Mouse (Mus musculus): Measurements from ENCODE around the gene Hpcal1.

Hpcal1 gene

GRCm38 (mm10) chr12:17673729-17674128 lies 16.9 kb upstream of the Hpcal1 start:
- no peak for TF ChIP-seq GATA4 (IDR thresholded peaks at IDR 0.05; ENCODE audit: insufficient replicate concordance, low read length)

- no peak for TF ChIP-seq GATA4 (IDR thresholded peaks at IDR 0.05; ENCODE audit: insufficient replicate concordance, low read length)
Measured at GRCm38 (mm10) chr12:17674182-17674812, 16.4 kb upstream of the Hpcal1 start.

GRCm38 (mm10) chr12:17677743-17678142 lies 12.9 kb upstream of the Hpcal1 start:
- no peak for TF ChIP-seq GATA4 (IDR thresholded peaks at IDR 0.05; ENCODE audit: insufficient replicate concordance, low read length)

GRCm38 (mm10) chr12:17679571-17679970 lies 11.1 kb upstream of the Hpcal1 start:
- TF ChIP-seq GATA4 (IDR thresholded peaks at IDR 0.05; ENCODE audit: insufficient replicate concordance, low read length) = no peak

GRCm38 (mm10) chr12:17682161-17682560 lies 8.5 kb upstream of the Hpcal1 start:
- TF ChIP-seq GATA4 (IDR thresholded peaks at IDR 0.05; ENCODE audit: insufficient replicate concordance, low read length) = no peak

GRCm38 (mm10) chr12:17684315-17684714 lies 6.3 kb upstream of the Hpcal1 start:
- TF ChIP-seq GATA4 (IDR thresholded peaks at IDR 0.05; ENCODE audit: insufficient replicate concordance, low read length) = no peak

- no peak for TF ChIP-seq GATA4 (IDR thresholded peaks at IDR 0.05; ENCODE audit: insufficient replicate concordance, low read length)
Measured at GRCm38 (mm10) chr12:17686116-17686515, 4.5 kb upstream of the Hpcal1 start.

GRCm38 (mm10) chr12:17688913-17689312 lies 1.7 kb upstream of the Hpcal1 start:
- no peak for TF ChIP-seq GATA4 (IDR thresholded peaks at IDR 0.05; ENCODE audit: insufficient replicate concordance, low read length)

GRCm38 (mm10) chr12:17689931-17690563 lies 609 bp upstream of the Hpcal1 start:
- TF ChIP-seq GATA4 (IDR thresholded peaks at IDR 0.05; ENCODE audit: insufficient replicate concordance, low read length) = no peak

- no peak for TF ChIP-seq GATA4 (IDR thresholded peaks at IDR 0.05; ENCODE audit: insufficient replicate concordance, low read length)
Measured at GRCm38 (mm10) chr12:17691320-17691876, 742 bp downstream of the Hpcal1 start.

GRCm38 (mm10) chr12:17691891-17692321 lies 1.2 kb downstream of the Hpcal1 start:
- no peak for TF ChIP-seq GATA4 (IDR thresholded peaks at IDR 0.05; ENCODE audit: insufficient replicate concordance, low read length)

- TF ChIP-seq GATA4 (IDR thresholded peaks at IDR 0.05; ENCODE audit: insufficient replicate concordance, low read length) = no peak
Measured at GRCm38 (mm10) chr12:17692356-17692755, 1.7 kb downstream of the Hpcal1 start.

GRCm38 (mm10) chr12:17692953-17693352 lies 2.3 kb downstream of the Hpcal1 start:
- TF ChIP-seq GATA4 (IDR thresholded peaks at IDR 0.05; ENCODE audit: insufficient replicate concordance, low read length) = no peak

GRCm38 (mm10) chr12:17694589-17695115 lies 4.0 kb downstream of the Hpcal1 start:
- TF ChIP-seq GATA4 (IDR thresholded peaks at IDR 0.05; ENCODE audit: insufficient replicate concordance, low read length) = no peak

- no peak for TF ChIP-seq GATA4 (IDR thresholded peaks at IDR 0.05; ENCODE audit: insufficient replicate concordance, low read length)
Measured at GRCm38 (mm10) chr12:17696395-17696794, 5.7 kb downstream of the Hpcal1 start.

GRCm38 (mm10) chr12:17698934-17699333 lies 8.3 kb downstream of the Hpcal1 start:
- TF ChIP-seq GATA4 (IDR thresholded peaks at IDR 0.05; ENCODE audit: insufficient replicate concordance, low read length) = no peak
